Mouse (Mus musculus): ENCODE data around the gene Slc5a5. TPM values are rescaled to one million over a fixed set of nuclear protein-coding genes. Genes with fewer than 3 reads are reported as not detected.

Slc5a5 gene
- total RNA-seq, 2 experiments from 2014 or later = not detected

- no peak overlapping the region for H3K27ac ChIP-seq
- peak; percentile 11 for DNase-seq
- intact Hi-C loops (cut with DNase I) = no loop called here
- H3K4me3 ChIP-seq = no peak overlapping the region
- TF ChIP-seq CTCF (IDR thresholded peaks at IDR 0.05) = no peak
Observed at GRCm38 (mm10) chr8:70914704-70915103, 22.1 kb upstream of the Slc5a5 start.

- Histone ChIP-seq H3K4me3 (peak overlapping the region; percentile 41), H3K27ac (0 out of 2 replicates have a peak overlapping the region, but pooled peaks have one; percentile 24)
- intact Hi-C loops (cut with DNase I) = no loop called here
- TF ChIP-seq CTCF (IDR thresholded peaks at IDR 0.05) = no peak
- DNase-seq = peak; percentile 72
Observed at GRCm38 (mm10) chr8:70913523-70913922, 21.0 kb upstream of the Slc5a5 start.

GRCm38 (mm10) chr8:70912955-70913354 lies 20.4 kb upstream of the Slc5a5 start:
- peak overlapping the region; percentile 41; the same call in 1 of the 2 replicates for H3K4me3 ChIP-seq
- DNase-seq = peak; percentile 37
- intact Hi-C loops (cut with DNase I) = no loop called here
- TF ChIP-seq CTCF (IDR thresholded peaks at IDR 0.05) = no peak
- H3K27ac ChIP-seq = no peak overlapping the region

- H3K27ac ChIP-seq = no peak overlapping the region
- no peak for DNase-seq
- TF ChIP-seq CTCF (IDR thresholded peaks at IDR 0.05) = peak; percentile 14; the same call in 1 of the 2 replicates
- no peak overlapping the region for H3K4me3 ChIP-seq
- intact Hi-C loops (cut with DNase I) = no loop called here
Observed at GRCm38 (mm10) chr8:70911596-70911995, 19.0 kb upstream of the Slc5a5 start.

GRCm38 (mm10) chr8:70907518-70907917 lies 15.0 kb upstream of the Slc5a5 start:
- no peak overlapping the region for H3K27ac ChIP-seq
- intact Hi-C loops (cut with DNase I) = no loop called here
- H3K4me3 ChIP-seq = no peak overlapping the region
- no peak for DNase-seq
- no peak for TF ChIP-seq CTCF (IDR thresholded peaks at IDR 0.05)

- intact Hi-C loops (cut with DNase I) = no loop called here
- DNase-seq = peak; percentile 77
- TF ChIP-seq CTCF (IDR thresholded peaks at IDR 0.05) = no peak
- Histone ChIP-seq H3K27ac (peak within 1 kb of the TSS; percentile 88), H3K4me3 (peak within 1 kb of the TSS; percentile 96)
Observed at GRCm38 (mm10) chr8:70905831-70906736, 13.5 kb upstream of the Slc5a5 start, which contains the start of gene Map1s. Map1s (plus strand) TSS chr8:70905932.

- no peak for TF ChIP-seq CTCF (IDR thresholded peaks at IDR 0.05)
- intact Hi-C loops (cut with DNase I) = no loop called here
- no peak for DNase-seq
- Histone ChIP-seq H3K4me3 (peak overlapping the region; percentile 96), H3K27ac (peak overlapping the region; percentile 88)
Observed at GRCm38 (mm10) chr8:70905463-70905830, 12.9 kb upstream of the Slc5a5 start.

- DNase-seq = no peak
- 0 out of 2 replicates have a peak overlapping the region, but pooled peaks have one; percentile 16 for H3K27ac ChIP-seq
- TF ChIP-seq CTCF (IDR thresholded peaks at IDR 0.05) = no peak
- intact Hi-C loops (cut with DNase I) = no loop called here
- no peak overlapping the region for H3K4me3 ChIP-seq
Observed at GRCm38 (mm10) chr8:70904532-70904931, 12.0 kb upstream of the Slc5a5 start.

GRCm38 (mm10) chr8:70903582-70903981 lies 11.0 kb upstream of the Slc5a5 start:
- H3K27ac ChIP-seq = 0 out of 2 replicates have a peak overlapping the region, but pooled peaks have one; percentile 8
- no peak for DNase-seq
- intact Hi-C loops (cut with DNase I) = no loop called here
- no peak for TF ChIP-seq CTCF (IDR thresholded peaks at IDR 0.05)
- no peak overlapping the region for H3K4me3 ChIP-seq

- H3K4me3 ChIP-seq = no peak overlapping the region
- no peak for DNase-seq
- no peak for TF ChIP-seq CTCF (IDR thresholded peaks at IDR 0.05)
- intact Hi-C loops (cut with DNase I) = no loop called here
- no peak overlapping the region for H3K27ac ChIP-seq
Observed at GRCm38 (mm10) chr8:70903112-70903511, 10.6 kb upstream of the Slc5a5 start.

- DNase-seq = no peak
Observed at GRCm38 (mm10) chr8:70902211-70902610, 9.7 kb upstream of the Slc5a5 start.

GRCm38 (mm10) chr8:70900872-70901387 lies 8.4 kb upstream of the Slc5a5 start:
- Histone ChIP-seq H3K27ac (no peak overlapping the region), H3K4me3 (no peak overlapping the region)
- intact Hi-C loops (cut with DNase I) = no loop called here
- DNase-seq = no peak
- no peak for TF ChIP-seq CTCF (IDR thresholded peaks at IDR 0.05)

More at GRCm38 (mm10) chr8:70902211-70902610, 9.7 kb upstream of the Slc5a5 start:
- no peak overlapping the region for H3K27ac ChIP-seq
- intact Hi-C loops (cut with DNase I) = no loop called here
- H3K4me3 ChIP-seq = no peak overlapping the region
- no peak for TF ChIP-seq CTCF (IDR thresholded peaks at IDR 0.05)

- Histone ChIP-seq H3K4me3 (no peak overlapping the region), H3K27ac (no peak overlapping the region)
- TF ChIP-seq CTCF (IDR thresholded peaks at IDR 0.05) = no peak
- DNase-seq = no peak
- intact Hi-C loops (cut with DNase I) = loop anchor here (2.0 kb wide), 1 partner anchor 66 kb away; no protein-coding TSS in a partner anchor
Observed at GRCm38 (mm10) chr8:70899226-70899625, 6.7 kb upstream of the Slc5a5 start.
